In the genomic region with DNA sequence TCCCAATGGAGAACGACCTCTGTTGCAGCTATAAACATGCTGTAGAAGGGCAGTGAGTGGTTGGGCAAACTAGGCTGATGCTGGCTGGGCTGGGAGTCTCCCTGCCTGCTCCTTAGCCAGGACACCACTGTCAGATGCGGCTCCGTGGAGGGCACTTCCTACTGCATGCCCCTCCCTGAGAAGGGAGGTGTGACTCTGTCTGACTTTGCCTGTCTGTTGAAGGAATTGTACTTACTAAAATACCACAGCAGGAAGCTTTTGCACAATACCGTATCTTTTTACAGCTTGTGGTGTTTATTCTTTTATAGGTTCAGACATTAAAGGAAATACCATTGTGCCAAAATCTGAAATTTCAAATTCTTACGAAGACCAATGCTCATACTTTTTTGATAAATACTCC, we compare ENCODE assay signal across 23 mouse cellular contexts. TPM values are rescaled to one million over a fixed set of nuclear protein-coding genes. Genes with fewer than 3 reads are reported as not detected.
DNase-seq lines count a peak whose midpoint lies in the region; ATAC-seq lines count a peak whose summit lies in the region.
"Had no signal": no experiment of that assay in that cellular context is flagged by ENCODE, and none has a peak within 500 bp of the region (broad histone marks: within the 10 kb centered on the region; RNA-seq: fewer than 3 reads in every experiment).

No protein-coding gene starts in this region.

- no peak overlapping the region for H3K9ac ChIP-seq in heart, embryonic 11.5 days (ENCODE audit: low read depth, low read length)
- H3K9ac ChIP-seq: forebrain, embryonic 13.5 days; forebrain, postnatal 0 days; hindbrain, embryonic 13.5 days had no signal

- H3K4me3 ChIP-seq in heart, embryonic 11.5 days (ENCODE audit: low read depth, low read length), result no peak overlapping the region
- H3K4me3 ChIP-seq in megakaryocyte, embryonic 14.5 days (replicated peaks), result peak overlapping the region; percentile 55
- H3K4me3 ChIP-seq: embryonic facial prominence, embryonic 10.5 days; forebrain, embryonic 13.5 days; hindbrain, embryonic 13.5 days had no signal

- no peaks in the 10 kb centered on the region for H3K9me3 ChIP-seq in heart, embryonic 11.5 days (replicated peaks; ENCODE audit: control insufficient read depth, low read length)
- no peaks in the 10 kb centered on the region for H3K9me3 ChIP-seq in megakaryocyte, embryonic 14.5 days
- H3K9me3 ChIP-seq: embryonic facial prominence, embryonic 10.5 days; forebrain, embryonic 13.5 days; hindbrain, embryonic 13.5 days had no signal

- peak; percentile 94 for DNase-seq in heart, adult 11 months
- DNase-seq in 416B (ENCODE audit: low read depth), result peak; percentile 90
- no peak for DNase-seq in cerebellum, postnatal 4 days (ENCODE audit: low spot score in 2 of 2)
- no peak for DNase-seq in kidney, adult 11 months
- no peak for DNase-seq in kidney, postnatal 14 days
- DNase-seq: adrenal gland, adult 2 months; adrenal gland, postnatal 36 days; cerebellum, adult 11-12 months; cerebellum, adult 9-10 months; cerebellum, postnatal 25 days; forebrain, postnatal 0 days; gastrocnemius, postnatal 14 days; heart, postnatal 10 days; heart, postnatal 4 days had no signal

- H3K36me3 ChIP-seq in heart, embryonic 11.5 days (ENCODE audit: control insufficient read depth, insufficient read depth, low read length), result no peaks in the 10 kb centered on the region
- H3K36me3 ChIP-seq in megakaryocyte, embryonic 14.5 days (replicated peaks; ENCODE audit: low read length), result peaks cover 61% of the 10 kb centered on the region

- no peaks in the 10 kb centered on the region for H3K4me1 ChIP-seq in heart, embryonic 11.5 days (ENCODE audit: control insufficient read depth, insufficient read depth, low read length)
- H3K4me1 ChIP-seq in megakaryocyte, embryonic 14.5 days, result peaks cover 54% of the 10 kb centered on the region
- H3K4me1 ChIP-seq: forebrain, embryonic 13.5 days; hindbrain, embryonic 13.5 days had no signal

- 0 out of 2 replicates have a peak, but pooled peaks cover 3% of the 10 kb centered on the region for H3K27me3 ChIP-seq in heart, embryonic 11.5 days (ENCODE audit: control insufficient read depth, insufficient read depth, low read length)
- H3K27me3 ChIP-seq in megakaryocyte, embryonic 14.5 days (replicated peaks), result peaks cover 22% of the 10 kb centered on the region
- H3K27me3 ChIP-seq: CH12.LX; forebrain, embryonic 13.5 days; hindbrain, embryonic 13.5 days; Patski had no signal

- no peak for ATAC-seq in heart, embryonic 11.5 days (replicated peaks; ENCODE audit: insufficient number of reproducible peaks, low FRiP score, low TSS enrichment)
- peak; percentile 83 for ATAC-seq in granulocyte monocyte progenitor cell, adult 5-6 weeks (replicated peaks; ENCODE audit: poor library complexity, severe bottlenecking)
- ATAC-seq: forebrain, embryonic 13.5 days; forebrain, postnatal 0 days; hindbrain, postnatal 0 days; Patski had no signal

- 56% methylated on average over 5 of the region's 5 CpGs for WGBS in heart, embryonic 11.5 days (ENCODE audit: insufficient replicate concordance)

- no peak overlapping the region for H3K27ac ChIP-seq in heart, embryonic 11.5 days (ENCODE audit: low read depth, low read length)
- H3K27ac ChIP-seq: embryonic facial prominence, embryonic 10.5 days; forebrain, embryonic 13.5 days; hindbrain, embryonic 13.5 days; hindbrain, postnatal 0 days had no signal

- H3K4me2 ChIP-seq in heart, embryonic 11.5 days, result no peak overlapping the region
- H3K4me2 ChIP-seq: forebrain, embryonic 13.5 days; hindbrain, embryonic 13.5 days had no signal

RNA-seq across cellular contexts. Expression of a gene that starts 40.1 kb away (rescaled TPM):
- polyA plus RNA-seq in heart, embryonic 11.5 days (2014; fragmentation: Nextera tagmentation; extraction: Ambion mirVana), result 5.6 and 6.3 TPM in 2 replicates
- total RNA-seq in granulocyte monocyte progenitor cell, adult 5-6 weeks (2014; fragmentation: Nextera tagmentation), result 15.8 and 21.4 TPM in 2 replicates
- total RNA-seq in granulocyte monocyte progenitor cell, adult 5-6 weeks (2017), result 2.2 and 5.0 TPM in 2 replicates
- polyA plus RNA-seq in megakaryocyte, embryonic 14.5 days (2012; ENCODE audit: insufficient read depth, low replicate concordance), result 15.5 and 16.9 TPM in 2 replicates

Comparison
In these comparisons a context has a peak if more than half of its experiments do, and no peak if none do; other contexts are left out.
1. DNase-seq: peak in heart, adult 11 months (single experiment) and 416B (single experiment); none in cerebellum, postnatal 4 days (0 of 2), kidney, adult 11 months (single experiment) and kidney, postnatal 14 days (single experiment).